8 mouse cellular contexts compared by ENCODE assay signal in the genomic region with DNA sequence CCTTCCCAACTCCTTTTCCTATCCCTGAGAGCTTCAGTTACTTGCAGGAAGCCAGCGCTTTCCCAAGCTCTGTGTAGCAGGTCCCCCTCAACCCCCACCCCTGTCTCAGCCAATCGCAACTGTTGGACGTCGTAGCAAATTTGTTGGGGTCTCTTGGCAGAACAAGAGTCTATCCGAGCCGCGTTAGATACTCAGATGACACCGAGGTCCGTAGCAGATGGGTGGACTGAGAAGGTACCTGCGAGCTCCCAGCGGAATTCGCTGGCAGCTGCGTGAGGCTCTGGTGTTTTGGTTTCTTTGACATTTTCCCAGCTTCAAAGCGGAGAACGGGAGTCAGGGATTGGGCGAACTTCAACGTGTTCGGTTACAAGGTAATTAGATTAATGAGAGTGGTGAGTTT. TPM values are rescaled to one million over a fixed set of nuclear protein-coding genes. Genes with fewer than 3 reads are reported as not detected.
A peak's percentile ranks its signal among the peaks of the same experiment; 100 is the strongest.
DNase-seq lines count a peak whose midpoint lies in the region; ATAC-seq and TF ChIP-seq lines count a peak whose summit lies in the region.

No protein-coding gene starts in this region.

- peak overlapping the region; percentile 74 for H3K4me3 ChIP-seq in bone marrow macrophage, adult 2 months (ENCODE audit: insufficient read depth, low read length)
- peak overlapping the region; percentile 76 for H3K4me3 ChIP-seq in embryonic fibroblast, embryonic 13.5 days (ENCODE audit: insufficient read depth, low read length)
- H3K4me3 ChIP-seq in limb, embryonic 15.5 days = peak overlapping the region; percentile 91
- H3K4me3 ChIP-seq in stomach, postnatal 0 days (ENCODE audit: low read depth, low read length) = peak overlapping the region; percentile 94

- peak overlapping the region; percentile 17; the same call in 1 of the 2 replicates for H3K9ac ChIP-seq in limb, embryonic 15.5 days
- H3K9ac ChIP-seq in stomach, postnatal 0 days (ENCODE audit: low read length) = peak overlapping the region; percentile 61

- DNase-seq in kidney, adult 11 months = peak; percentile 42
- no peak for DNase-seq in kidney, postnatal 36 days
- DNase-seq in stomach, postnatal 0 days (ENCODE audit: low spot score) = peak; percentile 53
- no peak for DNase-seq in frontal cortex, postnatal 14 days (ENCODE audit: low spot score in 2 of 2)
- DNase-seq in testis, postnatal 10 days (ENCODE audit: low spot score) = no peak

- no peaks in the 10 kb centered on the region for H3K36me3 ChIP-seq in limb, embryonic 15.5 days
- H3K36me3 ChIP-seq in stomach, postnatal 0 days (ENCODE audit: control insufficient read depth, insufficient read depth, low read length) = no peaks in the 10 kb centered on the region

- peak overlapping the region; percentile 70 for H3K27ac ChIP-seq in bone marrow macrophage, adult 2 months (ENCODE audit: insufficient read depth, low read depth, low read length)
- peak overlapping the region; percentile 17 for H3K27ac ChIP-seq in embryonic fibroblast, embryonic 13.5 days (ENCODE audit: insufficient read depth, low read length)
- peak overlapping the region; percentile 96 for H3K27ac ChIP-seq in limb, embryonic 15.5 days
- peak overlapping the region; percentile 98 for H3K27ac ChIP-seq in stomach, postnatal 0 days (replicated peaks)

- no peaks in the 10 kb centered on the region for H3K9me3 ChIP-seq in limb, embryonic 15.5 days
- H3K9me3 ChIP-seq in stomach, postnatal 0 days (ENCODE audit: control insufficient read depth, low read length) = no peaks in the 10 kb centered on the region

- peaks cover 22% of the 10 kb centered on the region for H3K4me1 ChIP-seq in bone marrow macrophage, adult 2 months (ENCODE audit: control insufficient read depth, insufficient read depth, low read length)
- peaks cover 4% of the 10 kb centered on the region for H3K4me1 ChIP-seq in embryonic fibroblast, embryonic 13.5 days (ENCODE audit: control insufficient read depth, insufficient read depth, low read length)
- H3K4me1 ChIP-seq in limb, embryonic 15.5 days = peaks cover 39% of the 10 kb centered on the region
- 0 out of 2 replicates have a peak, but pooled peaks cover 2% of the 10 kb centered on the region for H3K4me1 ChIP-seq in stomach, postnatal 0 days (replicated peaks; ENCODE audit: control insufficient read depth, insufficient read depth)

- no peaks in the 10 kb centered on the region for H3K27me3 ChIP-seq in limb, embryonic 15.5 days
- H3K27me3 ChIP-seq in stomach, postnatal 0 days (ENCODE audit: control insufficient read depth, insufficient read depth, low read length) = no peaks in the 10 kb centered on the region

- TF ChIP-seq EP300 in stomach, postnatal 0 days (optimal IDR thresholded peaks at IDR 0.05) = no peak

- H3K4me2 ChIP-seq in limb, embryonic 15.5 days = peak overlapping the region; percentile 83
- peak overlapping the region; percentile 84 for H3K4me2 ChIP-seq in stomach, postnatal 0 days (replicated peaks; ENCODE audit: low read depth)

- WGBS in limb, embryonic 15.5 days = under 1% methylated on average over 18 of the region's 18 CpGs
- WGBS in stomach, postnatal 0 days = 0% methylated on average over 18 of the region's 18 CpGs

- 0 out of 2 replicates have a peak, but pooled peaks have one; percentile 37 for ATAC-seq in limb, embryonic 15.5 days (ENCODE audit: insufficient number of reproducible peaks, low FRiP score, low TSS enrichment, low read depth)
- ATAC-seq in stomach, postnatal 0 days (ENCODE audit: low FRiP score, low TSS enrichment) = no peak; the same call in 1 of the 2 replicates

- no peak for TF ChIP-seq CTCF in bone marrow macrophage, adult 2 months (IDR thresholded peaks at IDR 0.05; ENCODE audit: low read depth, low read length)
- TF ChIP-seq CTCF in embryonic fibroblast, embryonic 13.5 days (IDR thresholded peaks at IDR 0.05; ENCODE audit: borderline replicate concordance, insufficient read depth, low read length) = no peak
- no peak for TF ChIP-seq CTCF in stomach, postnatal 0 days (IDR thresholded peaks at IDR 0.05; ENCODE audit: low read depth)

- no peak for TF ChIP-seq POLR2A in bone marrow macrophage, adult 2 months (IDR thresholded peaks at IDR 0.05; ENCODE audit: borderline replicate concordance, low read depth, low read length)
- no peak for TF ChIP-seq POLR2A in embryonic fibroblast, embryonic 13.5 days (IDR thresholded peaks at IDR 0.05; ENCODE audit: low read depth, low read length)

RNA-seq across cellular contexts. Expression of a gene that starts 3.9 kb away (rescaled TPM):
- 12.6 and 14.5 TPM in 2 replicates for polyA plus RNA-seq in bone marrow macrophage, adult 2 months (2012; ENCODE audit: insufficient read depth, insufficient read length, missing spikeins)
- polyA plus RNA-seq in embryonic fibroblast, embryonic 13.5 days (2011; ENCODE audit: insufficient read length, low read depth, missing spikeins) = 17.4 and 19.5 TPM in 2 replicates
- 20.5 and 21.8 TPM in 2 replicates for polyA plus RNA-seq in limb, embryonic 15.5 days (2015; fragmentation: Nextera tagmentation; extraction: Ambion mirVana)
- 33.0 and 41.1 TPM in 2 replicates for polyA plus RNA-seq in stomach, postnatal 0 days (2015; fragmentation: Nextera tagmentation; extraction: Ambion mirVana)

Comparison
In these comparisons a context has a peak if more than half of its experiments do, and no peak if none do; other contexts are left out.
1. DNase-seq: peak in kidney, adult 11 months (single experiment) and stomach, postnatal 0 days (single experiment); none in kidney, postnatal 36 days (0 of 2), frontal cortex, postnatal 14 days (0 of 2) and testis, postnatal 10 days (single experiment).
2. H3K27ac ChIP-seq: peak in every context shown above with its lines; median percentile 98 in stomach, postnatal 0 days; 96 in limb, embryonic 15.5 days; 70 in bone marrow macrophage, adult 2 months; 17 in embryonic fibroblast, embryonic 13.5 days.
3. Peak in every context shown above with its lines, with median percentiles within 50 percentile points of each other: H3K4me3 ChIP-seq.